ENCODE assay signal across 9 mouse cellular contexts in genomic region chr7:19077761-19078160, GRCm38 (mm10). TPM values are rescaled to one million over a fixed set of nuclear protein-coding genes. Genes with fewer than 3 reads are reported as not detected.
DNase-seq lines count a peak whose midpoint lies in the region; ATAC-seq and TF ChIP-seq lines count a peak whose summit lies in the region.
"Had no signal": no experiment of that assay in that cellular context is flagged by ENCODE, and none has a peak within 500 bp of the region (broad histone marks: within the 10 kb centered on the region; RNA-seq: fewer than 3 reads in every experiment).

No protein-coding gene starts in this region.

- peak overlapping the region; percentile 90 for H3K4me2 ChIP-seq in hindbrain, embryonic 11.5 days (replicated peaks; ENCODE audit: low read depth, low read length)
- 0 out of 2 replicates have a peak overlapping the region, but pooled peaks have one; percentile 11 for H3K4me2 ChIP-seq in lung, postnatal 0 days (replicated peaks; ENCODE audit: low read depth, low read length)

- H3K27ac ChIP-seq in embryonic facial prominence, embryonic 10.5 days (replicated peaks): no peak overlapping the region
- H3K27ac ChIP-seq in hindbrain, embryonic 11.5 days (ENCODE audit: low read depth, low read length): no peak overlapping the region
- no peak overlapping the region for H3K27ac ChIP-seq in lung, postnatal 0 days (ENCODE audit: low read length)

- DNase-seq in adrenal gland, adult (ENCODE audit: inconsistent age in 2 of 2, low spot score in 1 of 2): peak; percentile 37 to 66
- DNase-seq in adrenal gland, postnatal 25 days: no peak
- no peak for DNase-seq in embryonic facial prominence, embryonic 10.5 days (ENCODE audit: low spot score)
- DNase-seq in hindbrain, embryonic 11.5 days (ENCODE audit: low spot score): no peak
- no peak for DNase-seq in lung, postnatal 0 days (ENCODE audit: low spot score)
- DNase-seq in spleen, postnatal 36 days (ENCODE audit: low spot score in 2 of 2): peak; percentile 91 to 92
- DNase-seq in urinary bladder, postnatal 36 days (ENCODE audit: low spot score in 2 of 2): no peak
- DNase-seq in adrenal gland, adult 2 months: no peak

- no peaks in the 10 kb centered on the region for H3K27me3 ChIP-seq in embryonic facial prominence, embryonic 10.5 days (replicated peaks; ENCODE audit: low read depth, poor library complexity, severe bottlenecking)
- no peaks in the 10 kb centered on the region for H3K27me3 ChIP-seq in hindbrain, embryonic 11.5 days (ENCODE audit: control insufficient read depth, insufficient read depth, low read length)
- no peaks in the 10 kb centered on the region for H3K27me3 ChIP-seq in lung, postnatal 0 days (replicated peaks; ENCODE audit: insufficient read depth, low read length)

- H3K4me3 ChIP-seq in embryonic facial prominence, embryonic 10.5 days: peak overlapping the region; percentile 99
- H3K4me3 ChIP-seq in hindbrain, embryonic 11.5 days (ENCODE audit: low read depth, low read length): no peak overlapping the region
- no peak overlapping the region for H3K4me3 ChIP-seq in lung, postnatal 0 days (ENCODE audit: low read depth, low read length)

- ATAC-seq in hindbrain, embryonic 11.5 days (ENCODE audit: low FRiP score): no peak
- no peak for ATAC-seq in lung, postnatal 0 days

- no peaks in the 10 kb centered on the region for H3K9me3 ChIP-seq in embryonic facial prominence, embryonic 10.5 days
- no peaks in the 10 kb centered on the region for H3K9me3 ChIP-seq in hindbrain, embryonic 11.5 days (ENCODE audit: control insufficient read depth, low read length)
- no peaks in the 10 kb centered on the region for H3K9me3 ChIP-seq in lung, postnatal 0 days (ENCODE audit: low read length)

- H3K9ac ChIP-seq in hindbrain, embryonic 11.5 days (ENCODE audit: low read depth, low read length): no peak overlapping the region
- H3K9ac ChIP-seq in lung, postnatal 0 days (replicated peaks; ENCODE audit: low read depth): no peak overlapping the region

- TF ChIP-seq CTCF in lung, postnatal 0 days (IDR thresholded peaks at IDR 0.05): no peak

- H3K4me1 ChIP-seq in embryonic facial prominence, embryonic 10.5 days: peaks cover 39% of the 10 kb centered on the region
- peaks cover 11% of the 10 kb centered on the region for H3K4me1 ChIP-seq in hindbrain, embryonic 11.5 days (replicated peaks; ENCODE audit: control insufficient read depth, insufficient read depth, low read length)
- H3K4me1 ChIP-seq in lung, postnatal 0 days (ENCODE audit: insufficient read depth, low read depth, low read length): peaks cover 13% of the 10 kb centered on the region; the same call in 1 of the 2 replicates

- TF ChIP-seq EP300 in lung, postnatal 0 days (IDR thresholded peaks at IDR 0.05): no peak

- WGBS in embryonic facial prominence, embryonic 10.5 days: 77% methylated on average over 14 of the region's 14 CpGs
- 84% methylated on average over 14 of the region's 14 CpGs for WGBS in hindbrain, embryonic 11.5 days
- 46% methylated on average over 14 of the region's 14 CpGs for WGBS in lung, postnatal 0 days

- H3K36me3 ChIP-seq in embryonic facial prominence, embryonic 10.5 days (replicated peaks): peaks cover 53% of the 10 kb centered on the region
- peaks cover 16% of the 10 kb centered on the region for H3K36me3 ChIP-seq in hindbrain, embryonic 11.5 days (ENCODE audit: control insufficient read depth, insufficient read depth, low read length)
- H3K36me3 ChIP-seq in lung, postnatal 0 days (ENCODE audit: insufficient read depth, low read length): peaks cover 22% of the 10 kb centered on the region; the same call in 1 of the 2 replicates

RNA-seq across cellular contexts. Expression of gene Dmwd, which starts 1.7 kb away (rescaled TPM):
- 53.1 and 64.1 TPM in 2 replicates for total RNA-seq in adrenal gland, postnatal 25 days (2021)
- polyA plus RNA-seq in embryonic facial prominence, embryonic 10.5 days (2016; fragmentation: Nextera tagmentation; extraction: Ambion mirVana): 16.8 and 18.0 TPM in 2 replicates
- 18.3 and 20.2 TPM in 2 replicates for polyA plus RNA-seq in hindbrain, embryonic 11.5 days (2014; fragmentation: Nextera tagmentation; extraction: Ambion mirVana)
- 9.7 and 12.0 TPM in 2 replicates for polyA plus RNA-seq in lung, postnatal 0 days (2015; fragmentation: Nextera tagmentation; extraction: Ambion mirVana)
- 10 to 100 TPM; 44.2 to 58.5 TPM for total RNA-seq in adrenal gland, adult 2 months (2021)
- polyA plus RNA-seq in adrenal gland, adult 2 months (2012; rRNA removed): 144 and 152 TPM in 2 replicates

RNA-seq across cellular contexts. Expression of gene Dmpk, which starts 5.9 kb away (rescaled TPM):
- 106 and 114 TPM in 2 replicates for total RNA-seq in adrenal gland, postnatal 25 days (2021)
- 7.0 and 9.1 TPM in 2 replicates for polyA plus RNA-seq in embryonic facial prominence, embryonic 10.5 days (2016; fragmentation: Nextera tagmentation; extraction: Ambion mirVana)
- polyA plus RNA-seq in hindbrain, embryonic 11.5 days (2014; fragmentation: Nextera tagmentation; extraction: Ambion mirVana): 10.3 and 12.2 TPM in 2 replicates
- polyA plus RNA-seq in lung, postnatal 0 days (2015; fragmentation: Nextera tagmentation; extraction: Ambion mirVana): 11.5 and 14.7 TPM in 2 replicates
- 100 to 1,000 TPM; 130 to 142 TPM for total RNA-seq in adrenal gland, adult 2 months (2021)
- polyA plus RNA-seq in adrenal gland, adult 2 months (2012; rRNA removed): 743 and 836 TPM in 2 replicates

RNA-seq across cellular contexts. Expression of gene Six5, which starts 16.6 kb away (rescaled TPM):
- 21.8 and 26.1 TPM in 2 replicates for total RNA-seq in adrenal gland, postnatal 25 days (2021)
- polyA plus RNA-seq in embryonic facial prominence, embryonic 10.5 days (2016; fragmentation: Nextera tagmentation; extraction: Ambion mirVana): 6.3 and 7.6 TPM in 2 replicates
- 6.2 and 7.2 TPM in 2 replicates for polyA plus RNA-seq in hindbrain, embryonic 11.5 days (2014; fragmentation: Nextera tagmentation; extraction: Ambion mirVana)
- polyA plus RNA-seq in lung, postnatal 0 days (2015; fragmentation: Nextera tagmentation; extraction: Ambion mirVana): 4.2 and 4.7 TPM in 2 replicates
- total RNA-seq in adrenal gland, adult 2 months (2021): 10 to 100 TPM; 12.6 to 16.1 TPM
- polyA plus RNA-seq in adrenal gland, adult 2 months (2012; rRNA removed): 77.3 and 86.0 TPM in 2 replicates

RNA-seq across cellular contexts. Expression of gene Rsph6a, which starts 23.3 kb away (rescaled TPM):
- total RNA-seq in adrenal gland, postnatal 25 days (2021): not detected in 2 replicates
- polyA plus RNA-seq in embryonic facial prominence, embryonic 10.5 days (2016; fragmentation: Nextera tagmentation; extraction: Ambion mirVana): not detected in 2 replicates
- not detected in 2 replicates for polyA plus RNA-seq in hindbrain, embryonic 11.5 days (2014; fragmentation: Nextera tagmentation; extraction: Ambion mirVana)
- not detected in 2 replicates for polyA plus RNA-seq in lung, postnatal 0 days (2015; fragmentation: Nextera tagmentation; extraction: Ambion mirVana)
- total RNA-seq in adrenal gland, adult 2 months (2021): not detected
- not detected in 2 replicates for polyA plus RNA-seq in adrenal gland, adult 2 months (2012; rRNA removed)
- total RNA-seq: heart, postnatal 10 days had no signal

RNA-seq across cellular contexts. Expression of gene Gm4969, which starts 40.4 kb away (rescaled TPM):
- 0.09 TPM in 1 of 2 replicates, not detected in the other for total RNA-seq in adrenal gland, postnatal 25 days (2021)
- polyA plus RNA-seq in embryonic facial prominence, embryonic 10.5 days (2016; fragmentation: Nextera tagmentation; extraction: Ambion mirVana): 0.99 and 1.9 TPM in 2 replicates
- polyA plus RNA-seq in hindbrain, embryonic 11.5 days (2014; fragmentation: Nextera tagmentation; extraction: Ambion mirVana): 1.0 and 1.4 TPM in 2 replicates
- polyA plus RNA-seq in lung, postnatal 0 days (2015; fragmentation: Nextera tagmentation; extraction: Ambion mirVana): 0.20 and 0.23 TPM in 2 replicates
- total RNA-seq in adrenal gland, adult 2 months (2021): not detected
- 0.04 TPM in 1 of 2 replicates, not detected in the other for polyA plus RNA-seq in adrenal gland, adult 2 months (2012; rRNA removed)

Comparison
In these comparisons a context has a peak if more than half of its experiments do, and no peak if none do; other contexts are left out.
1. DNase-seq: peak in adrenal gland, adult (2 of 2) and spleen, postnatal 36 days (2 of 2); none in adrenal gland, postnatal 25 days (single experiment), embryonic facial prominence, embryonic 10.5 days (single experiment), hindbrain, embryonic 11.5 days (single experiment), lung, postnatal 0 days (single experiment), urinary bladder, postnatal 36 days (0 of 2) and adrenal gland, adult 2 months (single experiment).
2. RNA of gene Dmpk, which starts 5.9 kb away (polyA plus RNA-seq): 743 to 836 TPM in adrenal gland, adult 2 months; 10.3 to 12.2 TPM in hindbrain, embryonic 11.5 days, 11.5 to 14.7 TPM in lung, postnatal 0 days and 7.0 to 9.1 TPM in embryonic facial prominence, embryonic 10.5 days; every median in the first group is over 10 times any median in the second.